Mouse (Mus musculus): Measurements from ENCODE around the gene Olfr198. TPM values are rescaled to one million over a fixed set of nuclear protein-coding genes. Genes with fewer than 3 reads are reported as not detected.
"Not testable (repeated sequence)": the region's sequence is repeated elsewhere in the genome, so short reads cannot be mapped to it uniquely, and the experiment has no call there.

Gene Olfr198
- polyA plus RNA-seq (2015; fragmentation: Nextera tagmentation; extraction: Ambion mirVana): not detected in 2 replicates

DNA sequence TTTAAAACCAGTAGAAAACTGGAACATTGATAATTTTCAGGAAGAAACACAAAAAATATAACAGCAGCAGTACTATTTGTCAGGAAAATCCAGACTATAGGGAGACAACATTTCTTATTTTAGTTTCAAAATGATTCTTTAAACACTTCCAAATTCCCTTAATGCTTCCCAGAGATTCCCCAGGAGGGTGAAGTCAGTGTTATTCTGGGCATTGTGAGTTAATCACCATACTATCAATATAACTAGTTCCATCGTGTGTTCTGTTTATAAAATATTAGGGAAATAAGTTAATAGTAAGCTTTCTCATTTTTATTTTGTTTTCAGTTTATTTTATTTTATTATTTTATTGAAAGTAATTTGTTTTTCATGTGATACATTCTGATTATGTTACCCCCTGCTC lies at the start of gene Olfr198:
Gene Olfr198 (minus strand): TSS at position 101 of the 400 bp plus-strand sequence.
- H3K9ac ChIP-seq; H3K4me1 ChIP-seq (replicated peaks); H3K27ac ChIP-seq (replicated peaks); H3K4me2 ChIP-seq; H3K9me3 ChIP-seq (replicated peaks); H3K36me3 ChIP-seq (replicated peaks); ATAC-seq (ENCODE audit: insufficient read depth); H3K27me3 ChIP-seq; H3K4me3 ChIP-seq (replicated peaks): not testable (repeated sequence)
- 49% methylated on average over 1 of the region's 1 CpGs for WGBS (ENCODE audit: insufficient replicate concordance)

DNA sequence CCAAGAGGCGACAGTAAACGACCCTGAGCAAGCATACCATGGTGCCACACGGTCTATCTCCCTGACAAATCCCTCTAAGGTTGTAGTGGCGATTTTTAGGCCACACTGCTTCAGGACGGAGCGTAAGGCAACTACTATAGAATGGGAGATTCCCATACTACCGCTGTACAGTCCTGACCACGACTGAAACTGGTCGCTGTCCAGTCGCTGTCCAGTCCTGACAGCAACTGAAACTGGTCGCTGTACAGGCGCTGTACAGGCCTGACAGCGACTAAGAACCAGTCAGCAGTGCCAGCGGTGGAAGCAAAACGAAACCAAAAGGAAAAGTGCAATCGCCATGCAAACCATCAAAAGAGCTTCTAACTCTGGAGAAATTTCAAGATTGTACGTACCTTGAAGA lies 46.4 kb upstream of the Olfr198 start:
- no peak overlapping the region for H3K4me3 ChIP-seq (replicated peaks)
- ATAC-seq (ENCODE audit: insufficient read depth): no peak
- no peak overlapping the region for H3K9ac ChIP-seq
- H3K36me3 ChIP-seq (replicated peaks): no peaks in the 10 kb centered on the region
- H3K27ac ChIP-seq (replicated peaks): no peak overlapping the region
- no peaks in the 10 kb centered on the region for H3K4me1 ChIP-seq (replicated peaks)
- WGBS (ENCODE audit: insufficient replicate concordance): 72% methylated on average over 17 of the region's 17 CpGs
- H3K4me2 ChIP-seq: no peak overlapping the region
- H3K9me3 ChIP-seq (replicated peaks): 0 out of 2 replicates have a peak, but pooled peaks cover 4% of the 10 kb centered on the region
- H3K27me3 ChIP-seq: no peaks in the 10 kb centered on the region

DNA sequence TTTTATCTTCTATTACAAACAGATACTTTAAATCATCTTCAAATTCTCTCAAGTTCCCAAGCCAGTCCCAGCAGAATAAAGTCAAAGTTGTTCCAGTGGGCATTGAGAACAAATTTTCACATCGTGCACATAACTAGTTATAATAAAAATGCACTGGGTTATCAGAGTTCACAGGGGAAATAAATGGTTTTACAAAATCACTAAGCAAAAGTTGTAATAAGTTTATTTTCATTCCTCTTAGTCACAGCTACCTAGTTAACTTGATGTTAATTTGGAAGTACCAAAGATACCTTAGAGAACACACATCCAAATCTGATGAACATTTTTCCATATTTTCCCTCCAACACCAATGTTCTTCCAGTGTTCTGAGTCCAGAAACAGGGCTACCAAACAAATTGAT lies 16.3 kb upstream of the Olfr198 start, which contains the start of gene Olfr199:
Gene Olfr199 (minus strand): TSS at position 101 of the 400 bp plus-strand sequence.
- H3K27ac ChIP-seq (replicated peaks); H3K9ac ChIP-seq; H3K4me3 ChIP-seq (replicated peaks); H3K36me3 ChIP-seq (replicated peaks); H3K27me3 ChIP-seq; ATAC-seq (ENCODE audit: insufficient read depth); H3K4me1 ChIP-seq (replicated peaks); H3K4me2 ChIP-seq; H3K9me3 ChIP-seq (replicated peaks): not testable (repeated sequence)
- WGBS (ENCODE audit: insufficient replicate concordance): 39% methylated on average over 1 of the region's 1 CpGs

- H3K9me3 ChIP-seq (replicated peaks); H3K4me2 ChIP-seq; H3K4me1 ChIP-seq (replicated peaks); ATAC-seq (ENCODE audit: insufficient read depth); H3K27ac ChIP-seq (replicated peaks); H3K4me3 ChIP-seq (replicated peaks); H3K27me3 ChIP-seq; H3K36me3 ChIP-seq (replicated peaks); H3K9ac ChIP-seq: not testable (repeated sequence)
- WGBS (ENCODE audit: insufficient replicate concordance): 55% methylated on average over 3 of the region's 3 CpGs
Measured at GRCm38 (mm10) chr16:59217861-59218260, 14.5 kb upstream of the Olfr198 start.

DNA sequence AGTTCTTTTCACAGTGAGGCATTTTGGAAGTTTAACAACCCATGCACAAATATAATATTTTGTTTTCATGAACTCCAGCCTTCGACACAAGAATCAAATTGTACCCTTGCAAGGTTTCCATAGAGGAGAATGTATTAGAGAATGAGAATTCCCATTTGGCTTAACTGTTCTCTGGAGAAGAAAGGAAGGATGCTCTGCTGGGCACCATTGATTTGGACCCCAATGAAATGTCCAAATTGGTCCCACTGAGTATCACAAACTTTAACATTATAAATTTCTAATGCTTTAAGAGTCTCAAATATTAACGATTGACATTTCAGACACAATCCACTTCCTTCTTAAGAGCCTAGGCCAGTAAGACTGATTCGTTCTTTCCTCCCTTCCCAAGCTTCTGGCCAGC lies 33.0 kb downstream of the Olfr198 start, which contains the start of gene Olfr196:
Gene Olfr196 (minus strand): TSS at position 101 of the 400 bp plus-strand sequence.
- 40% methylated on average over 3 of the region's 3 CpGs for WGBS (ENCODE audit: insufficient replicate concordance)

DNA sequence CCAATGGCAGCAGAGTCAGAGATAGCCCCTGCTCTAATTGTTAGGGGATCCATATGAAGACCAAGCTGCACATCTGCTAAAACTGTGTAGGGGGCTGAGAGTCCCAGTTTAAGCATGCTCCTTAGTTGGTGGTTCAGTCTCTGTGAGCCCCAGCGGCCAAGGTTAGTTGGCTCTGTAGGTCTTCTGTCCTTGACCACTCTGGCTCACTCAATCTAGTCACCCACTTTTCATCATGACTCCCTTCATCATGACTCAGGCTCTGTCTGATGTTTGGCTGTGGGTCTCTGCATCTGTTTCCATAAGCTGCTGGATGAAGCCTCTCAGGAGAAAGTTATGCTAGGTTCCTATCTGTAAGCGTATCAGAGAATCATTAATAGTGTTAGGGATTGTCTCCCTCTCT lies 51.3 kb downstream of the Olfr198 start:
- no peak overlapping the region for H3K9ac ChIP-seq
- no peak for ATAC-seq (ENCODE audit: insufficient read depth)
- H3K4me3 ChIP-seq (replicated peaks): no peak overlapping the region
- no peaks in the 10 kb centered on the region for H3K36me3 ChIP-seq (replicated peaks)
- H3K4me2 ChIP-seq: no peak overlapping the region
- no peaks in the 10 kb centered on the region for H3K27me3 ChIP-seq
- H3K9me3 ChIP-seq (replicated peaks): no peaks in the 10 kb centered on the region
- H3K4me1 ChIP-seq (replicated peaks): no peaks in the 10 kb centered on the region
- WGBS (ENCODE audit: insufficient replicate concordance): 48% methylated on average over 2 of the region's 2 CpGs
- H3K27ac ChIP-seq (replicated peaks): no peak overlapping the region

More for the DNA sequence above, 33.0 kb downstream of the Olfr198 start, which contains the start of gene Olfr196:
- H3K4me2 ChIP-seq: no peak within 1 kb of the TSS
- ATAC-seq (ENCODE audit: insufficient read depth): no peak
- no peaks in the 10 kb centered on the region for H3K9me3 ChIP-seq (replicated peaks)
- H3K4me3 ChIP-seq (replicated peaks): no peak within 1 kb of the TSS
- no peaks in the 10 kb centered on the region for H3K4me1 ChIP-seq (replicated peaks)
- no peak within 1 kb of the TSS for H3K9ac ChIP-seq
- H3K27me3 ChIP-seq: no peaks in the 10 kb centered on the region
- no peak within 1 kb of the TSS for H3K27ac ChIP-seq (replicated peaks)
- no peaks in the 10 kb centered on the region for H3K36me3 ChIP-seq (replicated peaks)

Other genes starting within 250 kb of the Olfr198 start
- gene Olfr183, start 208.2 kb downstream of the Olfr198 start, polyA plus RNA-seq (2015; fragmentation: Nextera tagmentation; extraction: Ambion mirVana): not detected in 2 replicates
- gene Olfr186, start 173.2 kb downstream of the Olfr198 start, polyA plus RNA-seq (2015; fragmentation: Nextera tagmentation; extraction: Ambion mirVana): not detected in 2 replicates
- gene Olfr187, start 163.8 kb downstream of the Olfr198 start, polyA plus RNA-seq (2015; fragmentation: Nextera tagmentation; extraction: Ambion mirVana): not detected in 2 replicates
- gene Olfr190, start 125.5 kb downstream of the Olfr198 start, polyA plus RNA-seq (2015; fragmentation: Nextera tagmentation; extraction: Ambion mirVana): not detected in 2 replicates
- gene Olfr191, start 113.7 kb downstream of the Olfr198 start, polyA plus RNA-seq (2015; fragmentation: Nextera tagmentation; extraction: Ambion mirVana): not detected in 2 replicates
- not detected in 2 replicates for gene Olfr193, start 91.7 kb downstream of the Olfr198 start, polyA plus RNA-seq (2015; fragmentation: Nextera tagmentation; extraction: Ambion mirVana)
- gene Olfr194, start 82.5 kb downstream of the Olfr198 start, polyA plus RNA-seq (2015; fragmentation: Nextera tagmentation; extraction: Ambion mirVana): not detected in 2 replicates
- gene Olfr195, start 56.5 kb downstream of the Olfr198 start, polyA plus RNA-seq (2015; fragmentation: Nextera tagmentation; extraction: Ambion mirVana): not detected in 2 replicates
- not detected in 2 replicates for gene Olfr196, start 33.1 kb downstream of the Olfr198 start, polyA plus RNA-seq (2015; fragmentation: Nextera tagmentation; extraction: Ambion mirVana)
- not detected in 2 replicates for gene Olfr199, start 16.2 kb upstream of the Olfr198 start, polyA plus RNA-seq (2015; fragmentation: Nextera tagmentation; extraction: Ambion mirVana)
- gene Olfr201, start 69.1 kb upstream of the Olfr198 start, polyA plus RNA-seq (2015; fragmentation: Nextera tagmentation; extraction: Ambion mirVana): 0.07 and 0.10 TPM in 2 replicates
- gene Olfr202, start 83.3 kb upstream of the Olfr198 start, polyA plus RNA-seq (2015; fragmentation: Nextera tagmentation; extraction: Ambion mirVana): not detected in 2 replicates
- gene Olfr203, start 95.3 kb upstream of the Olfr198 start, polyA plus RNA-seq (2015; fragmentation: Nextera tagmentation; extraction: Ambion mirVana): not detected in 2 replicates
- gene Olfr204, start 114.7 kb upstream of the Olfr198 start, polyA plus RNA-seq (2015; fragmentation: Nextera tagmentation; extraction: Ambion mirVana): not detected in 2 replicates
- not detected in 2 replicates for gene Olfr205, start 127.6 kb upstream of the Olfr198 start, polyA plus RNA-seq (2015; fragmentation: Nextera tagmentation; extraction: Ambion mirVana)
- gene Olfr206, start 145.7 kb upstream of the Olfr198 start, polyA plus RNA-seq (2015; fragmentation: Nextera tagmentation; extraction: Ambion mirVana): not detected in 2 replicates
- not detected in 2 replicates for gene Olfr209, start 160.5 kb upstream of the Olfr198 start, polyA plus RNA-seq (2015; fragmentation: Nextera tagmentation; extraction: Ambion mirVana)
- gene Gabrr3, start 203.8 kb upstream of the Olfr198 start, polyA plus RNA-seq (2015; fragmentation: Nextera tagmentation; extraction: Ambion mirVana): not detected in 2 replicates

Measured in liver, embryonic 15.5 days (tissue).